Mouse (Mus musculus): ENCODE data around the gene Klk1b8.
"Not testable (repeated sequence)": the region's sequence is repeated elsewhere in the genome, so short reads cannot be mapped to it uniquely, and the experiment has no call there.

GRCm38 (mm10) chr7:43994821-43995220 is 44.4 kb downstream of the Klk1b8 start:
- not testable (repeated sequence) for TF ChIP-seq GATA1, TAL1 (IDR thresholded peaks at IDR 0.05; ENCODE audit: low read length)
